Mouse (Mus musculus): ENCODE data around the gene Hs3st6.

Hs3st6 gene

DNA sequence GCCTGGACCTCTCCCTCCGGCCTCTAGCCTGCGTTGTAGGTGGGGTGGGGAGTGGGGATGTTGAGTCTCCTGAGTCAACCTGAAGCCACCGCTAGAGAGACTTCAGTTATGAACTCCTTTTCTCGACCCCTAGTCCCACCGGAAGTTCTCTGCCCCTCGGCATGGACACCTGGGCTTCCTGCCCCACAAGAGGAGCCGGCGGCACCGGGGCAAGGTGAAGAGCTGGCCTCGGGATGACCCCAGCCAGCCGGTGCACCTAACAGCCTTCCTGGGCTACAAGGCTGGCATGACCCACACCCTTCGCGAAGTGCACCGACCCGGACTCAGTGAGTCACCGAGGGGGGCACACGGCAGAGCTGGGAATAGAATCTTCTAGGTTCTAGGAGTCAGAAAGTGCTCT, 24.6 kb upstream of the Hs3st6 start:
- no peak for DNase-seq (ENCODE audit: low read depth, low spot score)

DNA sequence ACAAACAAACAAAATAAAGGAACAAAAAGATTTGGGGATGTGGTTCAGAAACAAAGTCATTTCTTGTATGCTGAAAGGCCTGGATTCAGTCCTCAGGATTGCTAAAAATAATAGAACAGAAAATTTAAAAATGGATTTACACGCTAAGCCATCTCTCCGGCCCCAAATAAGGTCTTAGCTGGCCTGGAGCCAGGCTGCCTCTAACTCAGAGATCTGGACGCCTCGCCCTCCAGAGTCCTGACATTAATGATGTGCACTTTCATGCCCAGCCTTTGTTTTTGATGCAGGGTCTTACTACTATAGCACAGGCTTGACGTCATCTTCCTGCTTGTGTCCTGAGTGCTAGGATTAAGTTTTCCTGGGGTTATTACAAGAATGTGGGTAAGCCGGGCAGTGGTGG, 23.7 kb upstream of the Hs3st6 start:
- no peak for DNase-seq (ENCODE audit: low read depth, low spot score)

DNA sequence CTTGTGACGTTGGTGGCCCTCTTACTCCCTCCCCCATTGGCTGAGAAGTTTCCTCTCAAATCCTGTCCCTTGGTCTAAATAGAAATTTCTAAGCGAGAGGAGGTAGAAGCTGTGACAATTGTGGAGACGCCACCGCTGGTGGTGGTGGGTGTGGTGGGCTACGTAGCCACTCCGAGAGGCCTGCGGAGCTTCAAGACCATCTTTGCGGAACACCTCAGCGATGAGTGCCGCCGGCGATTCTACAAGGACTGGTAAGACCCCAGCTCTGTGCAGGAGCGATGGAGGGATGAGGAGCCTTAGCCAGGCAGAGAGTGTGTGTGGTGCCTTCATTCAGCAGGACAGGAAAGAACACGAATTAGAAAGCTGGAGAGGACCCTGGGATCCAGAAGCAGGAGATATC, 22.0 kb upstream of the Hs3st6 start:
- DNase-seq (ENCODE audit: low read depth, low spot score), result no peak

DNA sequence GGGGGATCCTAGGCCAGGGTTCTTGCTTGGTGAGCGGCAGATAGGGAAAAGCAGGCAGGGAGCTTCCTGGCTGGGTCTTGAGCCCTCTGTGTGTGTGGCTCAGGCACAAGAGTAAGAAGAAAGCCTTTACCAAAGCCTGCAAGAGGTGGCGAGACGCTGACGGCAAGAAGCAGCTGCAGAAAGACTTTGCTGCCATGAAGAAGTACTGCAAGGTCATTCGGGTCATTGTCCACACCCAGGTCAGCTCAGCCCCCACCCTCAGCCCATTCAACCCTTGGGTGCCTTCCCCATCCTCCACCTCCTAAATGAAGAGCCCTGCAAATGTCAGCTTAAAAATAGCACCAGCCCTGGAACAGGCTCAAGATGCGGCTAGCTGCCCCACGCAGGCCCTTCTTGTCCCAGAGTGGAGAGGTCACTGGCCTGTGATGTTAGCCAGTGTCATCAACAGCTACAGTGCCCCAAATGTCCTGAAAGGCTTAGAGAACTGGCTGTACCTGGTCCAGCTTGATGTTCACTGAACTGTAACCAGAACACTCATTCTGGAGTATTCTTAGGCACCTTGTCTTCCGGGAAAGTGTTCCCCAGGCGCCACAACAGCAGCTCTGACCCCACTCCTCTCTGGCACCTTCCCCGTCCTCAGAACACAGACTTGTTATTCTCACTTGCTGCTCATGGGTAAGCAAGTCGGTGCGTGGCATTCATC, 20.4 kb upstream of the Hs3st6 start:
- no peak for DNase-seq (ENCODE audit: low read depth, low spot score)

DNA sequence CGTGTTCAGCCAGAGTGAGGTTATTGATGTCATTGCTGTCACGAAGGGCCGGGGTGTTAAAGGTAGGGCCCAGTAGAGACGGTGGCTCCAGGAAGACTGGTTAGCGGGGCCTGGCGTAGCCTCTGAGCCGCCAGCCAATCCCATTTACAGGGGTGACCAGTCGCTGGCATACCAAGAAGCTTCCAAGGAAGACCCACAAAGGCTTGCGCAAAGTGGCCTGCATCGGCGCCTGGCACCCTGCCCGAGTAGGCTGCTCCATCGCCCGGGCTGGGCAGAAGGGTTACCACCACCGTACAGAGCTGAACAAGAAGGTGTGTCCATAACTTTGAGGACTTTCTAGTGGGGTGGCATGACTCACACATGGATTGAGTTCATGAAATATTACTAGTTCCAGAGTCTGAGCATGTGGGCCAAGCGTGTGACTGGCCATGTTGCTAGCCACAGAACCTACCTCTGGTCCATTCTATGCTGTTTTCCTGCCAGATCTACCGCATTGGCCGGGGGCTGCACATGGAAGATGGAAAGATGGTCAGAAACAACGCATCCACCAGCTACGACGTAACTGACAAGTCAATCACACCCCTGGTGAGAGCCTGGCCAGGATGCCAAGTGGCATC, 19.2 kb upstream of the Hs3st6 start:
- DNase-seq (ENCODE audit: low read depth, low spot score), result no peak

DNA sequence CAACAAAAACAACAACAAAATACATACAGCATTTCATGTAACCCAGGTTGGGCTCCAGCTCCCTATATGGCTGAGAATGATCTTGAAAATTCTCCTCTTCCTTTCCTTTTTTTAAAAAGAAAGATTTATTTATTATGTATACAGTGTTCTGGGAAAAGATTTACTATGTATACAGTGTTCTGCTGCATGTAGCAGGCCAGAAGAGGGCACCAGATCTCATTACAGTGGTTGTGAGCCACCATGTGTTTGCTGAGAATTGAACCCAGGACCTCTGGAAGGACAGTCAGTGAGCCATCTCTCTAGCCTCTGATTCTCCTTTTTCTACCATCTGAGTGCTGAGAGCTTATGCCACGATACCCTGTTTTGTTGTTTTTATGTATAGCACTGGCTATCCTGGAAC, 18.3 kb upstream of the Hs3st6 start:
- DNase-seq (ENCODE audit: low read depth, low spot score), result no peak

DNA sequence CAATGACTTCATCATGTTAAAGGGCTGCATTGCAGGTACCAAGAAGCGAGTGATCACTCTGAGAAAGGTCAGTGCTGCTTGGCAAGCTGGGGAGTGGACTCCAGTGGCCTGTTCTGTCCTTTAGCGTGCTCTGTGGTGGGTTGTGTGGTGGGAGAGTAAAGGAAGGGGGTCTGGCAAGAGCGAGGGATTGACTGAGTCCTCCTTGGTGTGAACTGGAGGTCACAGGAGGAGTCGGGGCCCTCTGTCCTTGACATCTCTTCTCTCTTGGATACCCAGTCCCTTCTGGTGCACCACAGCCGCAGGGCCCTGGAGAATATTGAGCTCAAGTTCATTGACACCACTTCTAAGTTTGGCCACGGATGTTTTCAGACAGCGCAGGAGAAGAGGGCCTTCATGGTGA, 17.3 kb upstream of the Hs3st6 start:
- no peak for DNase-seq (ENCODE audit: low read depth, low spot score)

DNA sequence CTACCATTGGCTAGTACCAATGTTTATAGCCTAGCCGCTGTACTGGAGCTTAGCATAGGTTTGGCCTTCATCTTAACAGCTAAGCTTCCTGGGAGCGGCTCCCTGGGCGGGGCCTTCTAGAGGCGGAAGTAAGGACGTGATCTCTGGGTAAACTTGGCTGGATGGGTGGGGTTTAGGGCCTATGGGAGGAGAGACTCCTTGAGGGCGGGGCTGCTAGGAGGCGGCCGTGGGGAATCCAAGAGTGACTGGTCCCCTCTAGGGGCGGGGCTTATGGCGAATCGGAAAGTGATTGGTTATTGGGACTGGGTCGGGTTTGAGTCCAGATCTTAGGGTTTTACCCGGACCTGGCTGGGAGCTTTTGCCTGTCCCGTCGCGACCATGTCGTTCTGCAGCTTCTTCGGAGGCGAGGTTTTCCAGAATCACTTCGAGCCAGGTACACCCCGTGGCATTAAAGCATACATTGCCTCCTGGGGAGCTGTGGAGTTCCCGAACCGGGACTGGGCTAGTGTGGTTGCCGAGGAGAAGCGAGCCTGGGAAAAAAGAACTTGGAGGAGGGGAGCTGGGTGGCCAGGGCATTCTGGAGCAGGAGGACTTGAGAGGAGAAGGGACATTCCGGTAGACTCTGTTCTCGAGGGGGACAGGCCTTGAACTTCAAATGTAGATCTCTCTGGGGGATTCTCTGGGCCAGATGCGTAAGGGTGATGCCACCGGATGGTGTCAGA, 16.3 kb upstream of the Hs3st6 start, which contains the start of gene Msrb1:
Msrb1 (plus strand) TSS at position 313 of the 722 bp plus-strand sequence.
- peak; percentile 99 for DNase-seq (ENCODE audit: low read depth, low spot score)

DNA sequence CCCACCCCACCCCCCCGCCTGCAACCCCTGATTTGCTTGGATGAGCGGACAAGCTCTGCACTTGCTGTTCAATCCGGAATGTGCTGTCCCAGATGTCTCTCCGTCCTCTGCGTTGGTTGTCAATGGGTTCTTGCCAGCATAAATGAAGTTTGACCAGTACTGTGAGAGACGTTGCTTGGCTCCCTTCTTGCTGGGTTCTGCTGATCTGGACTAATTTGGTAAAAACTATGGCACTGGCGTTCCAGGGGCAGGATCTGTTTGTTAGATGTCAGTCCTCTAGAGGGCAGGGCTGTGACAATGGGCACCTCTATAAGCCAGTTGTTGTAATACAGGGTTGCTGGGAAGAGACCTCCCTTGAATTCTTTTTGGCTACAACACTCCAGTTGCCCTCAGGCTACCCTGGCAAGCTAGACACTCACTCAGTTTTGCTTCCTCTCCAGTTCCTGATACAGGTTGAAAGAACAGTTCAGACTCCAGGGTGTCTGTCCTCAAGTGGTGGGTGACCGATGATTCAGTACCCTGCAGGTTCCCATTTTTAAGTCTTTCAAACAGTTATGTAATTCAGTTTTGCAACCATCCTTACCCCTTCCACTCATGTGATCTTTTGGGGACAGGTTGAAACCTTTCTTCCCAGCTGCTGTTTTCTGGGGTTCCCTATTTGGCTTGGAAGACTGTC, 15.5 kb upstream of the Hs3st6 start:
- no peak for DNase-seq (ENCODE audit: low read depth, low spot score)

DNA sequence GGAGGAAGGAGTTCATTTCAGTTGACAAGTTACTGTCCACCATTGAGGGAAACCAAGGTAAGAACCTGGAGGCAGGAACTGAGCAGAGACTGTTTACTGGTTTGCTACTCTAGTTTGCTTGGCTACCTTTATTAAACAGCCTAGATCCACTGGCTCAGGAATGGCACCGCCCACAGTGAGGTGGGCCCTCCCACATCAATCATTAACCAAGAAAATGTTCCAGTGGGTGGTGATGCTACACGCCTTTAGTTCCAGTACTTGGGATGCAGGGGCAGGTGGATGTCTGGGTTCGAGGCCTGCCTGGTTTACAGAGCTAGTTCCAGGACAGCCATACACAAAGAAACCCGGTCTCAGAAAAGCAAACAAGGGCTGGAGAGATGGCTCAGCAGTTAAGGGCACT, 14.6 kb upstream of the Hs3st6 start:
- no peak for DNase-seq (ENCODE audit: low read depth, low spot score)

DNA sequence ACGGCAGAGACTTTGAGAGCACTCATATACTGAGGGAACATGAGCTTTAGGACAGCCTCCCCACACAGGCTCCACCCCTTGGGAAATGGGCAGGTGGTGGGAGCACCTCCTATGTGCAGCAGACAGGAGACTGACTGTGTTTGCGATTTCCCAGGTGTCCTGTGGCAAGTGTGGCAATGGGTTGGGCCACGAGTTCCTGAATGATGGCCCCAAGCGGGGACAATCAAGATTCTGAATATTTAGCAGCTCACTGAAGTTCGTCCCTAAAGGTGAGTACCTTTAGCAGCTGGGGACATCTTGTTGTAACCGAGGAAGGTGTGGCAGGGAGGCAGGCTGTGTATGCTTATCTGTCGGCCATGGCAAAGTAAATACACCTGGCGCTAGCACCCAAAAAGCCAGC, 12.9 kb upstream of the Hs3st6 start:
- no peak for DNase-seq (ENCODE audit: low read depth, low spot score)

DNA sequence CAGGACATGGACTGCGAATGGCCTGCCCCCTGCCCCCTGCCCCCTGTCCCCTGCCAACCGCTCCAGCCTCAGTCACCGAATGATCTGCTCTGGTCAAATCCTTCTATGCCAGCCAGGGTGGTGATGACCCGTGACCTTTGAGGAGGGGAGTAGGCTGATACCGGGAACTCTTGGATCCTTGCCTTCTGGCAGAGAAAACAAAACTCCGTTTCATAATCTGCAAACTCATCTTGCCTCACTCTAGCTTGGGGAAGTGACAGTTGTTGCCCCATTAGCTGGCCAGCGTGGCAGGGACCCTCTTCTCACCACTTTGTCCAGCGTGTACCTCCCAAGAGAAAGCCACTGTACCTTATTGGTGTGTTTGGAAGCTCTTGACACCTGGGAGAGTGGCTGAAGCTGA, 10.5 kb upstream of the Hs3st6 start:
- peak; percentile 81 for DNase-seq (ENCODE audit: low read depth, low spot score)

DNA sequence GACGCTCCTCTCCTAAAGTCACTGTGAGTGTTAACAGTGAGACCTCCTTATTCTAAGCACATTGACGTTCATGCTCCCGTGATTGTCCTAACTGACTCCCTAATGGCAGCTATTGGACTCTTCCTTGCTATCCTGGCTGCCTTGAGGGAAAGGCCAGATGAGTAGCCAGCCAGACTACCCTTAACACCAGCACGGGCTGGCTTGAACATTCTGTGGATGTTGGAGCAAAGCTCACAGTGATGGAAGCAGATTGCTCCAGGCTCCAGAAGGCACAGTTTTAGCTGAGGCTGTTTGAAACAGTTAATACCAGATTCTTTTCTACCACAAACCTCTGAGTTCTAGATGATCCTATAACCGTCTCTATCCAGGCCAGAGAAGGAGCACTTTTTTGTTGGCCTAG, 8.9 kb upstream of the Hs3st6 start:
- no peak for DNase-seq (ENCODE audit: low read depth, low spot score)

DNA sequence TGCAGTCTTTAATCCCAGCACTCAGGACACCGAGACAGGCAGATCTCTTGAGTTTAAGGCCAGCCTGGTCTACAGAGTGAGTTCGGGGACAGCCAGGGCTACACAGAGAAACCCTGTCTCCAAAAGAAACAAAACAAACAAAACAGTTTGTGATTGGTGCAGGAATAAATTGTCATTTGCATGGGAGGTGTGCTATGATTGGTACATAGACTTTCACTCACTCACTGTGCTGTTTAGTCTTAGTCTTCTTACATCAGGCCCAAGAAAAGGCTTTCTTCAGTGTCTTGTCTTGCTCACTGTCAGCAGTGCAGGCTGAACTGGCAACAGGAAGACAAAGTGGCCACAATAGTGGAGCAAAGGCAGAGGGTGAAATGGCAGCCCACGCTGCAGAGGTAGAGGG, 8.4 kb upstream of the Hs3st6 start:
- DNase-seq (ENCODE audit: low read depth, low spot score), result no peak

DNA sequence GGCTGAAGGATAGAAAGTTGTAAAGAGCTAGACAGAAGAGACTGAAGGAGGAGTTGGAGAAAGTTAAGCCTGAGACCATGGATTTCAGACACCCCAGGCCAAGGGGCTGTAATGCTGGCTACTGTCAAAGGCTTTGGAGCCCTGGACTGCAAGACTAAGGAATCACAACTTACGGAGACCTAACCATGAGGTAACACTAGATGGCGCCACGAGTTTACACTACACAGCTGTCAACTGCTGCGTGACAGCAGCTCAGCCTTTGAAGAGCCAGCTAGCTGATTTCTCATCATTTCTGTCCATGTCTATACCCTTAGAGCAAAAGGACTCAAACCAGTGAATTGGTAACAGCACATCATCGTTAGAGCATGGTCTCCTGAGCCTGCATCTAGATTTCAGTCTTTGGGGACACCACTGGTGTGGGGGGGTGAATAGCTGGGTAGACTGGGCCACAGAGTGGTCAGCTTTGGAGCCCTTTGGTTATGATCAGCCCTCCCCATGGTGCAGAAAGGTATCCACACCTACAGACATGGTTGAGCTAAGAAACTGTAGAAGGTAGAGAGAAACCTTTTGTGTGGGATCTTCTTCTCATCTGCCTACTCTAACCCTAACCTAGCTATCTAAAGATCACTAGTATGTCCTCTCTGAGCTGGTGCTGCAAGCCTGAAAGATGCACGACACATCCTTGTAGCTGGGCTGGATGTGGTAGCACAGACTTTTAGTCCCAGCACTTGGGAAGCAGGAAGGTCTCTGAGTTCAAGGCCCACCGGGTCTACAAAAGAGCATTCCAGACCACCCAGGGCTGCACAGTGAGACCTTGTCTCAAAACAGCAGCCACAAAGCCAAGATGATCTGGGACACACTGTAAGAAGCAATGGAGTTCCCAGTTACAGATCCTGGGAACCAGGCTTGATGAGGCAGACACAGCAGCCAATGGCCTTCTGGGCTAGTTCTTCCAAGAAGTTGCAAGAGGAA, 7.0 kb upstream of the Hs3st6 start:
- peak; percentile 94 for DNase-seq (ENCODE audit: low read depth, low spot score)

DNA sequence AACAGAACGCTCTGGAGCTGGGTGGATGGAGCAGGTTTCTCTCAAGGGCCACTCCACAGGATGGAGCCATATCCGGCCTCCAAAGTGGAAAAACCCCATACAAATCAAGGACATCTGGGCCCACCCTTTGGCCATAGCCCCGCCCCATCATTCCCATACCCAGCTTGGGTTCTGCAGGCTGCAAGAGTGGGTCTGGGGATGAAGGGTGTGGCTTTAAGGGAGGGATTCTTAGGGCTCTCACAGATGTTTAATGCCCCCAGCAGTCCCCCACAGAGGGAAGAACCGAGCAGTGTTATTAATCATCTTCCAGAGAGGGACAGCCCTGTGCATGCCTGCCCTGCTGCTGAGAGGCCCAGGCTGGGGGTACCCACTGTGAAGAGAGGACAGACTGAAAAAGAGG, 5.8 kb upstream of the Hs3st6 start:
- no peak for DNase-seq (ENCODE audit: low read depth, low spot score)

DNA sequence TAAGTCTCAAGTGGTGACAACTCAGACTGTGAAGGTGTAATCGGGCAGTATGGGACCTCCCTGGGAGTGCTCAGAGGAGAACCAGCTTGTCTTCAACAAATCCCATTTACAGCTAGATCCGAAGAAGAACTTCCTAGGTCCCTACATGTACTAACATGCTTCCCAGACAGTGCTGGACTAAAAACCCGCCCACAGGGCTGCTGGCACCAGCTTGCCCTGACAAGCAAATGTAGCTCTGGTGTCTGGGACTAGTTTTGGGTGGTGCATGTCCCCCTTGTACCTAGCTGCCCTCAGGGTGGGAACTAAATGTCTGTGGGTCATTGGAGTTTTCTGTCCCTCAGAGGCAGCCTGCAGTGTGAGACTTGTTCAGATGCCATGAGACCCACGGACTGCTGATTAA, 1.3 kb upstream of the Hs3st6 start:
- no peak for DNase-seq (ENCODE audit: low read depth, low spot score)

DNA sequence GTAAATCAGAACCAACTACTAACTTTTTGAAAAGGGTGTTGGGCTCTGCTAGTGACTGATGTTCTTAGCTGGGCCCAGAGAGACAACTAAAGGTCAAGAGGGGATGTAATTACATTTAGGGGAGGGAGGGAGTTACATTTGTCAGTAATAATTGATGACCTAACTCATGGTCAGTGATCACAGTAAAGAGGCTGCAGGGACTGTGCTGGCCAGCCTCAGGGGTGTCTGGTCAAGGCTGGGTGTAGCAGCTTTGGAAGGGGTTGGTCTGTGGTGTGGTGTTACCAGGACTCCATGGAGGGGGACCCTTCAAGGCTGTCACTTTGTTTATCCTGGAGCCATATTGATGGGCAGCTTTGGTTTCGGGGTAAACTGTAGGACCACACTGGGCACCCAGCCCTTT, 4.6 kb downstream of the Hs3st6 start:
- DNase-seq (ENCODE audit: low read depth, low spot score), result no peak

DNA sequence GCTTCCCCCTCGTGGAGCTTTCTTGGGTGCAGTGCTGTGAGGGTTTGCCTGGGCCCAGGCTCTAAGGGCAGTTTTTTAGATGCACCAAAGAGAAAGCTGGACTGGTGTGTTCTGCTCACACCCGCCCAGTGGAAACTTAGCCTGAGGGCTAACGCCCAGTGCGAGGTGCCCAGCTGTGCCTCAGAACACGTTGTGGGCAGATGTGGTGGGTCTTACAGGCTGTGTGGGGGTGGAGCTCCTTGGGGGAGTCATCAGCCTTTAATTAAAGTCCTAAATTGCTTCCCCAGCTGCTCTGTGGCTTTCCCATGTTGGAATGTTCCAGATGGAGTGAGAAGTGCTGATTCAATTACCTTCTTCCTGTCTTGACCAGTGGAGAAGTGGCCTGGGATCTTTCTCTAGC, 8.3 kb downstream of the Hs3st6 start:
- DNase-seq (ENCODE audit: low read depth, low spot score), result no peak

DNA sequence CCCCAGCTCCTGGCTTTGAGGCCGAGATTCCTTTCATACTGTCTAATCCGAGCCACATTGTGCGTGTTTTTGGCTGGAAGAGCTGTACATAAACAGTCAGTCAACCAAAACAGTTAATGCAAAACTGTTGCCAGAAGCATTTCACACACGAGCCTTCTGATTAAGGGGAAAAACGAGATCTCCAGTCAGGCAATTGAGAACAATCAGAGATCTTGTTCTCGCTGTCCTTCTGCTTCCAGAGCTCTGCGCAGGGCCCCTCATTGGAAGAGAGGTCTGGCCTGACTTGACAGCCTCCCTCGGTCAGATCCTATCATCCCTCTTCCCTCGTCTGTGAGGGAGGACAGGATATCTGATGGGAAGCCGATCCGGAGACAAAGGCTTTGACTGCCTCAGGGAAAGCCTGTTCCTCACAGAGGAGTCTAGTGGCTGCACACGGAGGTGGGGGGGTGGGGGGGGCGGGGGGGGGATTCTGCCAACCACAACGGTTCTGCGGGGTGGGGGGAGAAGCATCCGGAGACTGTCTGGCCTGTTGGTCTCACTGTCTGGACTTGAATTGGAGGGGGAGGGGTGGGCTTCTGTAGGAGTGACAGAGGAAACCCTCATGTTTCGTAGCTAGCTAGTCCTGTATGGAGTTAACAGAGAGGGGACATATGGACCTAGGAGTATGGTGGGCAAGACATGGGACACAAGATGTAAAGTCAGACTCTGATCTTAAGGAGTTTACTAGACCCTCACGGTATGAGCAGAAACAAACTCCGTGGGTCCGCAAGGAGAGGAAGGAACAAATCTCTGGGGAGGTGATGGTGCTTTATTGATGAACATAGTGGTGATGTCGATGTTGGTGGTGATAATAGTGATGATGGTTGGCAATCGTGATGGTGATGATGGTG, 12.5 kb downstream of the Hs3st6 start:
- peak; percentile 9 for DNase-seq (ENCODE audit: low read depth, low spot score)
